7 mouse cellular contexts compared by ENCODE assay signal in the genomic region with DNA sequence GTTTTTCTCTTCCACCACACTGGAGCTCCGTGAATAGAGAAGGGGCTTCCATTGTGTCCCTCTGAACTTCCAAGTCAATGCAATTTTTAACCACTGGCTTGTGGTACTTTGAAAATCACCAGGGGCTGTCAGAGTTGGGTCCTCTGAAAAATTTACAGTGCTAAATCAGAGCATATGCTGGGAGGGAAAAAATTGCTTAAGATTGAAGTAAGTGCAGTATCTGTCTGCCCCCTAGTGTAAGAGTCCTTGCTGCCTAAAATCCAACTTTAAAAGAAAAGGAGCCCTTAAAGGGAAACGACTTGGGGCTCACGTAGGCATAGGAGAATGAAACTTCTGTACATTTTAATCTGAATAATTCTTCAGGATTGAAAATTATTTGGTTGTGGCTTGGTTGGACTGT. TPM values are rescaled to one million over a fixed set of nuclear protein-coding genes. Genes with fewer than 3 reads are reported as not detected.
DNase-seq lines count a peak whose midpoint lies in the region; ATAC-seq and TF ChIP-seq lines count a peak whose summit lies in the region.

No protein-coding gene starts in this region.

- DNase-seq in ES-CJ7 (ENCODE audit: low read depth, low spot score): peak; percentile 66
- DNase-seq in brain, embryonic 14.5 days (ENCODE audit: low read depth): peak; percentile 94
- peak; percentile 76 for DNase-seq in kidney, postnatal 14 days
- DNase-seq in thymus, postnatal 4 days: no peak

- H3K4me1 ChIP-seq in heart, embryonic 14.5 days (ENCODE audit: control insufficient read depth in 2 of 2, insufficient read depth in 2 of 2, low read length in 2 of 2): peaks cover under 1 to 10% of the 10 kb centered on the region in 2 experiments; a peak in 3 of 4 replicates
- H3K4me1 ChIP-seq in midbrain, embryonic 15.5 days: peaks cover 17% of the 10 kb centered on the region

- no peak for TF ChIP-seq POLR2A in brain, embryonic 14.5 days (IDR thresholded peaks at IDR 0.05; ENCODE audit: borderline replicate concordance, extremely low read depth, insufficient read depth, insufficient read length, poor library complexity, severe bottlenecking)

- WGBS in heart, embryonic 14.5 days: 2% methylated on average over 3 of the region's 3 CpGs
- 0% methylated on average over 3 of the region's 3 CpGs for WGBS in midbrain, embryonic 15.5 days

- H3K27ac ChIP-seq in heart, embryonic 14.5 days (replicated peaks in 1 of 2; ENCODE audit: control insufficient read depth in 1 of 2, insufficient read depth in 1 of 2, low read depth in 2 of 2, low read length in 2 of 2): peak overlapping the region; percentile 35 to 77
- H3K27ac ChIP-seq in midbrain, embryonic 15.5 days: peak overlapping the region; percentile 86

- peak overlapping the region; percentile 58 for H3K4me2 ChIP-seq in heart, embryonic 14.5 days (ENCODE audit: low read length)
- H3K4me2 ChIP-seq in midbrain, embryonic 15.5 days: peak overlapping the region; percentile 49

- no peaks in the 10 kb centered on the region for H3K9me3 ChIP-seq in heart, embryonic 14.5 days (ENCODE audit: control insufficient read depth, low read length)
- H3K9me3 ChIP-seq in midbrain, embryonic 15.5 days: no peaks in the 10 kb centered on the region

- peaks cover 50% of the 10 kb centered on the region for H3K27me3 ChIP-seq in heart, embryonic 14.5 days (ENCODE audit: control insufficient read depth, insufficient read depth, low read length)
- peaks cover 32% of the 10 kb centered on the region for H3K27me3 ChIP-seq in midbrain, embryonic 15.5 days (replicated peaks)

- peak; percentile 37; the same call in 1 of the 2 replicates for TF ChIP-seq CTCF in brain, embryonic 14.5 days (IDR thresholded peaks at IDR 0.05; ENCODE audit: borderline replicate concordance, extremely low read depth, insufficient read depth, insufficient read length)

- no peak for ATAC-seq in heart, embryonic 14.5 days (ENCODE audit: insufficient number of reproducible peaks, insufficient read depth, low FRiP score, low read depth)
- no peak for ATAC-seq in midbrain, embryonic 15.5 days (replicated peaks)
- no peak for ATAC-seq in monocyte, adult 5-6 weeks (replicated peaks; ENCODE audit: insufficient number of reproducible peaks, low FRiP score, low TSS enrichment, poor library complexity, severe bottlenecking)

- peak overlapping the region; percentile 75 for H3K9ac ChIP-seq in heart, embryonic 14.5 days (ENCODE audit: low read length)
- peak overlapping the region; percentile 56; the same call in 1 of the 2 replicates for H3K9ac ChIP-seq in midbrain, embryonic 15.5 days

- peak overlapping the region; percentile 47 to 48; a peak in 3 of 4 replicates for H3K4me3 ChIP-seq in heart, embryonic 14.5 days (ENCODE audit: control insufficient read depth in 1 of 2, insufficient read depth in 1 of 2, low read depth in 1 of 2, low read length in 2 of 2)
- peak overlapping the region; percentile 46 for H3K4me3 ChIP-seq in midbrain, embryonic 15.5 days

- H3K36me3 ChIP-seq in heart, embryonic 14.5 days (ENCODE audit: control insufficient read depth, insufficient read depth, low read length): no peaks in the 10 kb centered on the region
- no peaks in the 10 kb centered on the region for H3K36me3 ChIP-seq in midbrain, embryonic 15.5 days (replicated peaks)

RNA-seq across cellular contexts. Expression of gene Nr2f2, which starts 1.7 kb away (rescaled TPM):
- 244 and 291 TPM in 2 replicates for polyA plus RNA-seq in brain, embryonic 14.5 days (2012; rRNA removed)
- 28.3 and 32.5 TPM in 2 replicates for polyA plus RNA-seq in heart, embryonic 14.5 days (2014; fragmentation: Nextera tagmentation; extraction: Ambion mirVana)
- 84.8 and 98.4 TPM in 2 replicates for polyA plus RNA-seq in midbrain, embryonic 15.5 days (2015; fragmentation: Nextera tagmentation; extraction: Ambion mirVana)
- not detected in 3 replicates for total RNA-seq in monocyte, adult 5-6 weeks (2017)
